Mouse (Mus musculus): ENCODE data around the gene Egln2.

Egln2 gene

DNA sequence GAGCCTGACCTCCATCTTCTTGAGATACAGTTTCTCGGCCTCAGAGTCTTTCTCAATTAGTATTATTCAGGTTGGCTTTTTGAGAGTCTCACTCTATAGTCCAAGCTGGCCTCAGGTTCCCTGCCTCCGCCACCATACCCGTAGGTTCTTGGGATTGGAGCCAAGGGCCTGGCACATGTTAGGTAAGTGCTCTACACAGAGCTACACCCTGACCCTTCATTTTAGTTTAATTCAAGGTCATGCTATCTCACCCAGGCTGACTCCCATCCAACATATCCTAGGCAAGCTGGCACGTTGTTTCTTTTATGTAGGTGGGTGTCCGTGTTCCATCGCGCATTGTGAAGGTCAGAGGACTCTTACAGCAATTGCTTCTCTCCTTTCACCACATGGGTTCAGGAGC is 8.3 kb upstream of the Egln2 start:
- DNase-seq (ENCODE audit: low read depth) = no peak

DNA sequence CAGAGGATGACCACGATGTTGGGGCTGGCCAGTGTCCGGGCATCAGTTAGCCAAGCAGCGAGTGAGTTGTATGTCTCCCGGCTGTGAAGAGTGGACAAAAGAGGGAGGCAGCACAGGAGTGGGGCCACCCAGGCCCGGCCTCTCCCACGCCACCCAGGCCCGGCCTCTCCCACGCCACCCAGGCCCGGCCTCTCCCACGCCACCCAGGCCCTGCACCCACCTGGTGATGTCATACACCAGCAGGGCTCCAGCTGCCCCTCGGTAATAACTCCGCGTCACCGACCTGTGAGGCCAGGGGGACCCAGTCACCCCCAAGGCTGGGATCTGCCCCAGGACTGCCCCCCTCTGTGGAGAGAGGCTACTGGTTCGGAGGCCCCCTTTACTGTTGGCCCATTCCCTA is 7.9 kb upstream of the Egln2 start:
- no peak for DNase-seq (ENCODE audit: low read depth)

- DNase-seq (ENCODE audit: low read depth) = no peak
Measured at GRCm38 (mm10) chr7:27170981-27171380, 4.4 kb upstream of the Egln2 start.

- no peak for DNase-seq (ENCODE audit: low read depth)
Measured at GRCm38 (mm10) chr7:27168371-27168770, 1.8 kb upstream of the Egln2 start.

GRCm38 (mm10) chr7:27167475-27168094 is 983 bp upstream of the Egln2 start:
- no peak for DNase-seq (ENCODE audit: low read depth)

DNA sequence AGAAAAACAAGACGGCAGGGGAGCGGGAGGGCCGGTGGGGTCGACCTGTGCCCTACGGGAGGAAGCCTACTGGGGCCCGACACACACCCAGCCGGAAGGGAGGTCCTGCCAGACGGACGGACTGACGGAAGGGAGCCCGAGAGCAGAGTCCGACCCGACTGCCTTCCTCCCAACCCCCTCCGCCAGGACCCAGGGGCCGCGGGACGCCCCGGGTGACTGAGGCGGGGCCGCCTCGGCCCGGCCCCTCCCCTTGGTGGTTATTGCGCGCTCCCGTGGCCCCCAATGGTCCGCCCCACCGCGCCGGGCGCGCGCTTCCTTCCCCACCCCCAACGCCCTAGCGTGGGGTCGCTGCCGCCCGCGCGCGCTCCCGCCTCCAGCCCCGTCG is 381 bp downstream of the Egln2 start:
- no peak for DNase-seq (ENCODE audit: low read depth)

DNA sequence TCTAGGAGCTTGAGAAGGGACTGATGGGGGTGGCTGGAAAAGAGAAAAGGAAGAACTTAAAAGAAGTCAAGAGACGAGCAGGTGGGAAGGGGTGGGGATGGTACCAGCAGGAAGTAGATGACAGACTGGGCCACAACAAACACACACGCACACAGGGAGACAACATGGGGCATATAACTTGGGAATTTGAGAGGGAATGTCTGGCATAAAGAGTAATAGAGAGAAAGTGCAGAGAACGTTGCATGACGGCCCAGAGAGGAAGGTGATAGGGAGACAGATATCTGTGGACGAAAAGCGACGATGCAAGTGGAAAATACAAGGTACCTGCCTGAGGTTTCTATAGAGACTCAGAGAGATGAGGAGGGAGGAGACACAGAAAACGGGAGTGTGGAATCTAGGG is 906 bp downstream of the Egln2 start:
- DNase-seq (ENCODE audit: low read depth) = no peak

- DNase-seq (ENCODE audit: low read depth) = no peak
Measured at GRCm38 (mm10) chr7:27165007-27165655, 1.5 kb downstream of the Egln2 start.

GRCm38 (mm10) chr7:27164112-27164947 is 2.3 kb downstream of the Egln2 start:
- DNase-seq (ENCODE audit: low read depth) = no peak

- no peak for DNase-seq (ENCODE audit: low read depth)
Measured at GRCm38 (mm10) chr7:27163450-27163805, 3.2 kb downstream of the Egln2 start.

DNA sequence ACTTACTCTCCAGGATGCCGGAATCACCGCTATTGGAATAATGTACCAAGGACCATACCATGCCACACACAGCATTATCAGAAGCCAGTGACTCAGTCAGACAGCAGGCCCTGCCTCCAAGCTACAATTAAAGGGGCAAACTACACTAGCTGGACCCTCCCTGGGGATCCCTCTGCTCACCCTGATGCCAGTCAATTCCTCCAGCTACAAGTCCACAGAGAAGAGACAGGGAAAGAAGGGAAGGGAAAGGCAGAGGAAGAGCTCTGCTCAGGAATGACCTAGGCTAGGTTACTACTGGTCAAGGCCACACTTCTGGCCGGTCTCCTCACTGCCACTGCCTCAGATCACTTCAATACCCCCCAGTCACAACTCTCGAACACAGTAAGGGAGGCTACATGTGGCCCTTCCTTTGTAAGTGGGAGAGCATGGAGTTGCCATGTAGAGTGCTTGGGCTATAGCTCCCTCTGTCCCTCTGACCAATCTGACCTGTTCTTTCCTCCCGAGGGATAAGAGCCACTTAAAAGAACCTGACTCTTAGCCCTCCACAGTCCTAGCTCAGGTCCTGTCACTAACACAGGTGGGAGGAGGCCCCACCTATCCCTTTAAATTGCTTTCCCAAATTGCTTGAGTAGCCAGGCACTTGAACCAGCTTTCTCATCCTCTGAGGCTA is 3.7 kb downstream of the Egln2 start:
- DNase-seq (ENCODE audit: low read depth) = no peak

DNA sequence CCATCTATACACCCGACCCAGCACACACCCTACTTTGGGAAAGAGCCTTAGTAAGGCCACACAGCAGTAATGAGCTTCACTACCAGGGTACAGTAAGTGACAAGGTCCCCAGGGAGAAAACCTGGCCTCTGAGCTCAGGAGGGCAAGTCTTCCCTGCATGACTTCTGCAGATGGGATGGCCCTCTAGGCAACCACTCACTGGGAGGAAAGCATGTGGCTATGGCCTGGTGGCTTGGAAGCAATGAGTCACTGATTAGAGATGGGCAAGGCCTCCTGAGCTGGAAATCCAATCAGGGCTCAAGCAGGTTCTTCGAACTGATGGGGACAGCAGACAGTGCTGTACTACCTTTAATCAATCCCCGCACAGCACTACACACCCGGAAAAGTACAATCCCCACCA is 4.9 kb downstream of the Egln2 start:
- no peak for DNase-seq (ENCODE audit: low read depth)

DNA sequence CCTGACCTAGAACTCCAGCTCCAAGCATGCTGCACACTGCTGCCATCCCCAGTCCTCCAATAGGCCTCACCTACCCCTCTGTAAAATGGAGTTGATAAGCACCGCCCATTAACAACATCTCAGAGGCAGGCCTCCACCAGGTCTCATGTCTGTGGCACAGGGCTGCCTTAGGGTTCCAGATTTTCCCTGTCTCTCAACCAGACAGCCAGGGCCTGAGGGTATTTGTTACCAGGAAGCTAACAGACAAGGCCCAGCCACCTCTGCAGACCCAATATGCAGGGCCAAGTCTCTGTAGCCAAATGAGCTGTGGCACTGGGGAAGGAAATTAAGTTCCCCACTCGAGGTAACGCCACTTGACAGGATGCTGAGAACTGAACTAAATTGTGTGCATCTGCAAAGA is 5.7 kb downstream of the Egln2 start:
- no peak for DNase-seq (ENCODE audit: low read depth)

DNA sequence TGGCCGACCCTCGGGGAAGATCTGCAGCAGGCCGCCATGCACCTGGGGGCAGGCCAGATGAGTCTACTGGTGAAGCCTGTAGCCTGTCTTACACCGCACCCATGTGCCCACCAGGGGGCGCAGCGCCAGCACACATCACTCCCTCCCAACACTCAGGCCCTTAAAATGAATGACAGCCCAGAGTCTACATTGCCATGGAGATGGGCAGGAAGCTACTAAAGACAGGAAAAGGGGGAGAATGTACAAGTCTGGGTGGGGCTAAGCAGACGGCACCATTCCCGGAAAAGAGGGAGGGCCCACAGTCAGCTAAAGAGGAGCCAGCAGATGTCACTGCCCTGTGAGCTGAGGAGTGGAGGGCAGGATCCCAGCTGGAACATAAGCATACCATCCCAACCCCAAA is 6.7 kb downstream of the Egln2 start:
- no peak for DNase-seq (ENCODE audit: low read depth)

- DNase-seq (ENCODE audit: low read depth) = no peak
Measured at GRCm38 (mm10) chr7:27159256-27159655, 7.3 kb downstream of the Egln2 start.

GRCm38 (mm10) chr7:27158171-27158570 is 8.4 kb downstream of the Egln2 start:
- DNase-seq (ENCODE audit: low read depth) = no peak

DNA sequence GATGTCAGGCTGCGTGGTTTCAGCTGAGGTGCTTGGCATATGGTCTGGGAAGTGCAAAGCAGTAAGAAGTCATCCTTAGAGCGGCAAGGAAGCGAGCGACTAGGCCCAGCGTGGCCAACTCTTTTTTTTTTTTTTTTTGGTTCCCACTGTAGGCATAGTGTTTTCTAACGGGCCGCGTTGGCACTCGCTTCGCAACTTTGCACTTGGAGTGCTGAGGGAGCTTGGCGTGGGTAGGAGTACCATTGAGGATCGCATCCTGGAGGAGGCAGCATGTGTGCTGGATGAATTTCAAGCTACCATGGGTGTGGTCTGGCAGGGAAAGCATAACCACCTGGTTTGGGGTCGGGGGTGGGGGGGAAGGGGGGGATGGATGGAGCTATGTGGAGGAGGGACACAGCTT is 10.6 kb downstream of the Egln2 start:
- DNase-seq (ENCODE audit: low read depth) = no peak

GRCm38 (mm10) chr7:27153205-27153764 is 13.3 kb downstream of the Egln2 start, which contains the start of gene Cyp2t4:
Gene Cyp2t4 (plus strand): TSS chr7:27153714.
- no peak for DNase-seq (ENCODE audit: low read depth)

GRCm38 (mm10) chr7:27136410-27136996 is 30.1 kb downstream of the Egln2 start:
- no peak for DNase-seq (ENCODE audit: low read depth)

DNA sequence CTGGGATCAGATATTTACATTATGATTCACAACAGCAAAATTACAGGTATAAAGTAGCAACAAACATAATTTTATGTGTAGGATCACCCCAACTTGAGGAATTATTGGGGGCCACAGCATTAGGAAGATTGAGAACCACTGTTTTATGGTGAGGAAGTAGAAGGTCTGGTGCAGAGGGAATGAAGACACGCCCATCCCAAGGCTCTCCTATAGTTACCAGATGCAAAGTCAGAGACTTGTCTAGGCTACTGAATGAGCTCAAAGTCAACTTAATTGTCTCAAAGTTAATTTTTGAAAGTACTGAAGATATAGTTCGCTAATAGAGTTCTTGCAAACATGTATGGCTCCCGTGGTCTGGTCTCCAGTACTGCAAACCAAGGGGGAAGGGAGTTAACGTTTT is 32.8 kb downstream of the Egln2 start:
- DNase-seq (ENCODE audit: low read depth) = no peak

GRCm38 (mm10) chr7:27133156-27133555 is 33.4 kb downstream of the Egln2 start:
- no peak for DNase-seq (ENCODE audit: low read depth)

GRCm38 (mm10) chr7:27132588-27132987 is 34.0 kb downstream of the Egln2 start:
- no peak for DNase-seq (ENCODE audit: low read depth)
